Mouse (Mus musculus) hindbrain, embryonic 11.5 days (tissue): Measurements from ENCODE around the gene Nup93. TPM values are rescaled to one million over a fixed set of nuclear protein-coding genes. Genes with fewer than 3 reads are reported as not detected.

ENCODE experiments used
- ATAC-seq: fragments of 200-750 bp; cut with Nextera tagmentation; 2 replicates; pipeline ENCODE4 v1.8.0; 2017; ENCODE audit warnings: mild to moderate bottlenecking, moderate TSS enrichment, moderate library complexity; ENCODE audit not compliant: low FRiP score
- DNase-seq: peaks from one replicate; pipeline ENCODE4 v3.0.0-alpha.2; 2015; ENCODE audit warnings: low spot score
- H3K27ac ChIP-seq: fragments of 300-500 bp; sonication (generic); 2 replicates; pipeline ENCODE4 v1.5.1; 2014; ENCODE audit warnings: mild to moderate bottlenecking, low read depth, low read length
- H3K27me3 ChIP-seq: fragments of 300-500 bp; sonication (generic); 2 replicates; pipeline ENCODE4 v1.6.1; 2014; ENCODE audit warnings: mild to moderate bottlenecking, low read length, moderate library complexity, mixed read lengths; ENCODE audit not compliant: control insufficient read depth, insufficient read depth
- H3K36me3 ChIP-seq: fragments of 300-500 bp; sonication (generic); 2 replicates; pipeline ENCODE4 v1.6.1; 2014; ENCODE audit warnings: mild to moderate bottlenecking, low read length, moderate library complexity, mixed read lengths; ENCODE audit not compliant: control insufficient read depth, insufficient read depth
- H3K4me1 ChIP-seq: fragments of 300-500 bp; sonication (generic); replicated peaks from 2 replicates; pipeline ENCODE4 v1.6.1; 2014; ENCODE audit warnings: low read length, mixed read lengths; ENCODE audit not compliant: control insufficient read depth, insufficient read depth
- H3K4me2 ChIP-seq: fragments of 300-500 bp; sonication (generic); replicated peaks from 2 replicates; pipeline ENCODE4 v1.6.1; 2014; ENCODE audit warnings: mild to moderate bottlenecking, low read depth, low read length
- H3K4me3 ChIP-seq: fragments of 300-500 bp; sonication (generic); 2 replicates; pipeline ENCODE4 v1.5.1; 2014; ENCODE audit warnings: low read depth, low read length
- H3K9ac ChIP-seq: fragments of 300-500 bp; sonication (generic); 2 replicates; pipeline ENCODE4 v1.6.1; 2014; ENCODE audit warnings: low read depth, low read length
- H3K9me3 ChIP-seq: fragments of 300-500 bp; sonication (generic); 2 replicates; pipeline ENCODE4 v1.6.1; 2016; ENCODE audit warnings: low read length; ENCODE audit not compliant: control insufficient read depth
- WGBS: fragments of 180-500 bp; shearing (Covaris S2); extraction: QIAGEN DNeasy Blood & Tissue Kit; methylation state at CpG from one replicate; pipeline ENCODE4 v1.1.7; 2014; 5-methylcytosine and 5-hydroxymethylcytosine counted together
- polyA plus RNA-seq: library from polyadenylated mRNA; unstranded; fragments of >200 nt; fragmentation: Nextera tagmentation; extraction: Ambion mirVana; gene quantifications from 2 replicates; pipeline ENCODE4 v1.2.1, GENCODE M21; 2014

Nup93 gene
- polyA plus RNA-seq, 1 experiment from 2014 or later = 95.1 TPM

DNA sequence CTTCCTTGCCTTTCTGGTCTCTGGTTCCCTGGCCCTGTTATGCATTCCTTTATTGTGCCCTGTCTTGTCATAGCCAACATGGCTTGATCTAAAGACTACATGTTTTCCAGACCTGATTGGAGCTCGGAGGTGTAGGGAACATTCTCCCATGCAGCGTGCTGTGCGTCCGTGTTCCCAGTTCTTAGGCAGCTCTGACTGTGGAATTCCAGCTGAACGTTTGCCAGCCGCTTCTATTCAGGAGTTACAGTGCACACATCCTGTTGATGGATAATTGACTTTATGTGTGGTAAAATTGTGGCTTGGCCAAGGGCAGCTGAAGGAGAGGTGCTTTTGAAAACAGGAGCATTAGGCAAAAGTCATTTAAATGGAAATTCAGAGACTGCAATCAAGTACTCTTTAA, 77.7 kb downstream of the Nup93 start:
- no peak for DNase-seq
- no peaks in the 10 kb centered on the region for H3K27me3 ChIP-seq
- no peak overlapping the region for H3K27ac ChIP-seq
- H3K9me3 ChIP-seq = no peaks in the 10 kb centered on the region
- H3K9ac ChIP-seq = no peak overlapping the region
- H3K4me2 ChIP-seq = no peak overlapping the region
- ATAC-seq = no peak
- 91% methylated on average over 6 of the region's 6 CpGs for WGBS
- no peaks in the 10 kb centered on the region for H3K4me1 ChIP-seq
- H3K36me3 ChIP-seq = no peaks in the 10 kb centered on the region
- no peak overlapping the region for H3K4me3 ChIP-seq

DNA sequence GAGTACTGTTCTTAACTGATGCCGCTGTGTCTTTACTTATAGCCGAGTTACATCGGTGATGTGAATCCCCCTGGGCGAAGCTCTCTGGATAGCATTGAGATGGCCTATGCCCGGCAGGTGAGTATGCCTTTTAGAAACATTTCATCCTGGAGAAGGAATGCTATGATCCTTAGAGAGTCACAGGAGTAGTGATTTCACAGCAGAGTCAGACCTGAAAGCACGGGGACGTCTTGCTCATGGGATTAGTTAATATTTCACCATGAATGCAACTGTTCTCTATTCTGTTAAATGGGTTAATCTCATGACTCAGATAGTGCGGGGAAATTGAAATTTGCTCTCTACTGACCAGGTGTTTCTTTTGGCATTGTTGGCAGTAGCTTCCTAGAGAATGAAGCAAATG, 78.3 kb downstream of the Nup93 start:
- DNase-seq = no peak
- ATAC-seq = no peak
- H3K27ac ChIP-seq = no peak overlapping the region
- H3K27me3 ChIP-seq = no peaks in the 10 kb centered on the region
- no peak overlapping the region for H3K4me3 ChIP-seq
- H3K9me3 ChIP-seq = no peaks in the 10 kb centered on the region
- 93% methylated on average over 8 of the region's 8 CpGs for WGBS
- no peak overlapping the region for H3K9ac ChIP-seq
- no peaks in the 10 kb centered on the region for H3K36me3 ChIP-seq
- no peaks in the 10 kb centered on the region for H3K4me1 ChIP-seq
- no peak overlapping the region for H3K4me2 ChIP-seq

- H3K4me1 ChIP-seq = no peaks in the 10 kb centered on the region
- 79% methylated on average over 6 of the region's 6 CpGs for WGBS
- H3K4me3 ChIP-seq = no peak overlapping the region
Measured at GRCm38 (mm10) chr8:94295687-94296086, 81.3 kb downstream of the Nup93 start.

DNA sequence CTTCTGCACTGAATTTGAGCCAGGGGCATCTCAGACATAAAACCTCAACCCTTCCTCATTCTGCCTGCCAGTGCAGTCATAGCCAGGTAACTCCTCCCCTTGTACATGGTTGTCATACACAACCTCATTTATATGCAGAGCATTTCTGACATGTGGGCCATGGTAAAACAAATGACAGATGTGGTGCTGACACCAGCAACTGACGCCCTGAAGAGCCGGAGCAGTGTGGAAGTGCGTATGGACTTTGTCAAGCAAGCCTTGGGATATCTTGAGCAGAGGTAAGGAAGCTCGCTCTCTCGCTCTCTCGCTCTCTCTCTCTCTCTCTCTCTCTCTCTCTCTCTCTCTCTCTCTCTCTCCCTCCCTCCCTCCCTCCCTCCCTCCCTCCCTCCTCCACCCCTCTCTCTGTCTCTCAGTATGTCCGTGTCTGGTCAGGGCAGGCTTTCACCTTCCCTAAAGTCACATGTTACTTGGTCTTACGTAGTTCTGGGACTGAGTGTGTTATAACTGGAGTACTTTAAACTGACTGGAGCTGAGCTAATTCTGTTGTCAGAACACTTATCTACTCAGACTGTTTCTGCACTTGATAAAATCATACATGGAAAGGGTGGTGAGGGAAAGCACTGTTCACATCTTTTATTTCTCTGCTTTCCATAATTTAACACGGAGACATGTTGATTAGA, 82.1 kb downstream of the Nup93 start:
- Histone ChIP-seq H3K4me3 (no peak overlapping the region), H3K27ac (no peak overlapping the region), H3K4me2 (no peak overlapping the region), H3K9me3 (no peaks in the 10 kb centered on the region), H3K9ac (no peak overlapping the region), H3K27me3 (no peaks in the 10 kb centered on the region), H3K4me1 (no peaks in the 10 kb centered on the region), H3K36me3 (no peaks in the 10 kb centered on the region)
- ATAC-seq (no peak), DNase-seq (no peak)
- WGBS = 89% methylated on average over 9 of the region's 9 CpGs

More at GRCm38 (mm10) chr8:94295687-94296086, 81.3 kb downstream of the Nup93 start:
- DNase-seq (no peak), ATAC-seq (no peak)
- H3K27me3 ChIP-seq = no peaks in the 10 kb centered on the region
- no peaks in the 10 kb centered on the region for H3K9me3 ChIP-seq
- no peaks in the 10 kb centered on the region for H3K36me3 ChIP-seq
- H3K27ac ChIP-seq = no peak overlapping the region
- H3K9ac ChIP-seq = no peak overlapping the region
- no peak overlapping the region for H3K4me2 ChIP-seq

DNA sequence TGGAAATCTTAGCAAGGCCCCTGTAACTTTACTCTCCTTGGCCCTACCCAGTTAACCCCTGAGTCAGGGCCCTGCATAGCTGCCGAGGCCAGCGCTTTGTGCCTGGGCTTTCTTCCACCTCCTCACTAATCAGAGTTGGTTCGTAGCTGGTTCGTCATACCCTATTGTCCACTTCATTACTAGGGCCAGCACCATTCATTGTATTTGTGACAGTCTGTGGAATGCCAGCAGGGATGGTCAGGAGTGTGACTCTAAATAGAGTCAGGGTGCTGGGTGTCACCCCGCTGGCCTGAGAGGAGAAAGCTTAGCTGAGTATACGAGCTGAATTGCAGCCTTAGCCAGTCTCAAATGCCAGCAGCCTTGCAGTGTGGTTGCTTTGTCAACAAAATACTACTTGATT, 82.7 kb downstream of the Nup93 start:
- no peak overlapping the region for H3K4me3 ChIP-seq
- H3K27ac ChIP-seq = no peak overlapping the region
- ATAC-seq (no peak), DNase-seq (no peak)
- no peak overlapping the region; the same call in 1 of the 2 replicates for H3K9ac ChIP-seq
- H3K27me3 ChIP-seq = no peaks in the 10 kb centered on the region
- H3K4me2 ChIP-seq = no peak overlapping the region
- no peaks in the 10 kb centered on the region for H3K9me3 ChIP-seq
- no peaks in the 10 kb centered on the region for H3K4me1 ChIP-seq
- H3K36me3 ChIP-seq = no peaks in the 10 kb centered on the region
- 56% methylated on average over 6 of the region's 6 CpGs for WGBS

- H3K27me3 ChIP-seq = no peaks in the 10 kb centered on the region
- no peak overlapping the region for H3K4me2 ChIP-seq
- H3K9ac ChIP-seq = no peak overlapping the region
- no peaks in the 10 kb centered on the region for H3K36me3 ChIP-seq
- ATAC-seq (no peak), DNase-seq (no peak)
- 75% methylated on average over 4 of the region's 4 CpGs for WGBS
- no peak overlapping the region for H3K4me3 ChIP-seq
- no peaks in the 10 kb centered on the region for H3K9me3 ChIP-seq
- H3K27ac ChIP-seq = no peak overlapping the region
- H3K4me1 ChIP-seq = no peaks in the 10 kb centered on the region
Measured at GRCm38 (mm10) chr8:94300809-94301208, 86.4 kb downstream of the Nup93 start.

DNA sequence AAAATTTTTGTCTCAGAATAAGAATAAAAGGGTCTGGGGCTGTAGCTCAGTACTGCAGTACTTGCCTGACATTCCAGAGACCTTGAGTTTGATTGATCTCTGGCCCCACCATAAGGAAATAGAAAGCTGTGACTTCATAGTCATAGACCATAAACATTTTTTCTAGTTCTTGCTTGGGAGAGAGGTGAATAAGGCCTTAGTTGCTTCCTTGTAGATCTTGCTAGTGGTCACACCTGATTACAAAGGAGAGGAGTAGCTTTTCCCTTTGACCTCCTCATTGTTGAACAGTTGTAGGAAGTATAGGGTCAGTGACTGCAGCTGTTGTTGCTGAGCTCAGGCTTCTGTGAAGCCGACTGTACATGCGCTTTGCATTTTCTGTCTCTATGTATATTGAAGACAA, 90.0 kb downstream of the Nup93 start:
- H3K9ac ChIP-seq = no peak overlapping the region
- no peaks in the 10 kb centered on the region for H3K9me3 ChIP-seq
- ATAC-seq = no peak
- no peaks in the 10 kb centered on the region for H3K27me3 ChIP-seq
- H3K4me2 ChIP-seq = no peak overlapping the region
- H3K4me3 ChIP-seq = no peak overlapping the region
- H3K4me1 ChIP-seq = no peaks in the 10 kb centered on the region
- DNase-seq = no peak
- 91% methylated on average over 2 of the region's 2 CpGs for WGBS
- H3K27ac ChIP-seq = no peak overlapping the region
- H3K36me3 ChIP-seq = no peaks in the 10 kb centered on the region

GRCm38 (mm10) chr8:94306989-94307513, 92.7 kb downstream of the Nup93 start:
- Histone ChIP-seq H3K4me1 (no peaks in the 10 kb centered on the region), H3K4me3 (no peak overlapping the region), H3K9ac (no peak overlapping the region), H3K9me3 (no peaks in the 10 kb centered on the region), H3K27me3 (no peaks in the 10 kb centered on the region), H3K27ac (no peak overlapping the region), H3K4me2 (no peak overlapping the region), H3K36me3 (no peaks in the 10 kb centered on the region)
- ATAC-seq (no peak), DNase-seq (no peak)
- 87% methylated on average over 7 of the region's 7 CpGs for WGBS

GRCm38 (mm10) chr8:94307652-94308051, 93.3 kb downstream of the Nup93 start:
- WGBS = 85% methylated on average over 9 of the region's 9 CpGs
- Histone ChIP-seq H3K36me3 (no peaks in the 10 kb centered on the region), H3K9ac (no peak overlapping the region)

More at GRCm38 (mm10) chr8:94307652-94308051, 93.3 kb downstream of the Nup93 start:
- Histone ChIP-seq H3K27ac (no peak overlapping the region), H3K4me1 (no peaks in the 10 kb centered on the region), H3K27me3 (no peaks in the 10 kb centered on the region), H3K9me3 (no peaks in the 10 kb centered on the region), H3K4me3 (no peak overlapping the region), H3K4me2 (no peak overlapping the region)
- DNase-seq = no peak
- ATAC-seq = no peak
